Mouse (Mus musculus): ENCODE data around the gene Zc3h4. TPM values are rescaled to one million over a fixed set of nuclear protein-coding genes. Genes with fewer than 3 reads are reported as not detected.

Zc3h4 gene
- polyA plus RNA-seq, 1 experiment from 2014 or later = 20.0 TPM

DNA sequence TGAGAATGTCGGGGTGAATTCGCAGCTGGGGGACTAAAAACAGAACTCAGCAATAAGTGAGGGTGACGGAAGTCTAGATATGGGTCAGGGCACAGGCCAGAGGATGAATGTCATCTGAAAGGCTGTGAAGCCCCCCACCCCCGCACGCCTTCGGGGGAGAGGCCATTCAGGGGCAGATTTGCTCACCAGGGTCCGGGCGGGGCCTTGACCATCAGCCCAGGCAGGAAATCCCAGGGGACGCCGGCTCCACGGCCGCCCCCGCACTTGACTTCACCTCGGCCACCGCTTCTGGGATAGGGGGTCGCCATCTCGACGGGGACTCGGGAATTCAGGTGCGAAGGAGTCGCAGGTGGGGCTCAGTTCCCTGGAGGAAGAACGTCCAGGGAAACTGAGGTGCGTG, 74.6 kb downstream of the Zc3h4 start:
- no peak overlapping the region for H3K27ac ChIP-seq
- H3K27me3 ChIP-seq (replicated peaks) = peaks cover 65% of the 10 kb centered on the region
- no peak for ATAC-seq (replicated peaks)
- H3K9me3 ChIP-seq = no peaks in the 10 kb centered on the region
- 0 out of 2 replicates have a peak overlapping the region, but pooled peaks have one; percentile 12 for H3K9ac ChIP-seq
- H3K4me2 ChIP-seq = peak overlapping the region; percentile 67
- H3K4me3 ChIP-seq = peak overlapping the region; percentile 38
- H3K4me1 ChIP-seq = peaks cover 24% of the 10 kb centered on the region
- WGBS = 6% methylated on average over 23 of the region's 23 CpGs
- H3K36me3 ChIP-seq (replicated peaks) = no peaks in the 10 kb centered on the region

DNA sequence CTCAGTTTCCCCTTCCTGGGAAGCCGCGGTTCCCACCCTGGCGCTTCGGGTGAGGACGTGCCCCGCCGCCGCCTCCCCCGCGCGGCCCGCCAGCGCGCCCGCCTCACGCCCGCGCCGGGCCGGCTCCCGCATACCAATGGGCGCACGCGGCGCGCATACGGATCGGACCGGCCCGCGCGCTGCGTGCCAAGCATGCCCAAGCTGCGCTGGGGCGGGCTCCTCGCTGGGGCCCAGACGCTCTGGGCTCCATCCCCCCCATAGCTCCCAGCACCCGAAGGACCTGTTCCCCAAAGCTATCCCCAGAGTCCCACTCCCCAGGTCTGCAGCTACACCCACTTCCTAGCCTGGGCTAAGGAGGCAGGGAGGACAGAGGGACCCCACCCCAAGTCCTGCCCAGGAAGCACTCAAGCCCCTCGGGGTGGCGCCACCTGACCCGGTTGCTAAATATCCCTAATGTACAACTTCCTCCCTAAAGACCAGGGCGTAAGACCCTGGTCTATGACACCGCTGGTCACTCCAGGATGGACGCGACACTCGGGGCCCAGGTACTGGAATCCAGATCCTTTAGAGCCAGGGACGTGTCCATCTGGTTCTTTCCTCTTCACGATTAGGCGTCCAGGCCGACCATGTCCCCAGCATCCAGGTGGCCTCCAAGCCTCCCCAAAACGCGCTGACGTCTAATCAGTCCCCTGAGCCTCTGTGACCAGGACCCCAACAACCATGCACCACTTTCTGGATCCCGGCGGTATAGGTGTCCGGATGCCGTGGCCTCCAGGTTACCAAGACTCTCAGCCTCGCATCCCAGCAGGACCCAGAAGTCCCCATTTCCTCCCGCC, 75.3 kb downstream of the Zc3h4 start:
- ATAC-seq (replicated peaks) = peak; percentile 55
- Histone ChIP-seq H3K4me1 (peaks cover 24% of the 10 kb centered on the region), H3K4me3 (peak overlapping the region; percentile 38), H3K9me3 (no peaks in the 10 kb centered on the region), H3K27me3 (replicated peaks) (peaks cover 67% of the 10 kb centered on the region), H3K36me3 (replicated peaks) (no peaks in the 10 kb centered on the region), H3K27ac (no peak overlapping the region), H3K4me2 (peak overlapping the region; percentile 67), H3K9ac (0 out of 2 replicates have a peak overlapping the region, but pooled peaks have one; percentile 12)
- 2% methylated on average over 57 of the region's 59 CpGs for WGBS

DNA sequence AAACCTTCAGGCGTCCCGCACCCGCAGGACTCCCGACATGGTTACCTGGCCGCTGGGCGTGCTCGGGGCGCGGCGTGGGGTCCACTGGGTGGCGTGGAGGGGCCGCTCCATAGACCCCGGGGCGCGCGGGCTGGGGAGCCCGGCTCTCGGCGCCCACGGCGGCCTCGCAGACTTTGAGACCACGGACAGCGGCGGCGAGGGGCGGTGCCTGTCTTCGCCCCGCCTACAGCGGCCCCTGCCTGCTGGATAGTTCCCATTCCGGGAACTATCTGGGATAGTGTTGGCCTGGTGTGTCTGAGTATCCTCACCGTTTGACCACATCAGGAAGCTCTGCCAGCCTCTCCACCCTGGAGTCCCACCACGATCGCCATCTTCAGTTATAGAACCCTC, 75.9 kb downstream of the Zc3h4 start:
- Histone ChIP-seq H3K9ac (no peak overlapping the region), H3K27me3 (replicated peaks) (peaks cover 63% of the 10 kb centered on the region), H3K36me3 (replicated peaks) (no peaks in the 10 kb centered on the region), H3K4me2 (peak overlapping the region; percentile 67), H3K27ac (no peak overlapping the region), H3K9me3 (no peaks in the 10 kb centered on the region), H3K4me1 (peaks cover 24% of the 10 kb centered on the region), H3K4me3 (peak overlapping the region; percentile 38)
- WGBS = 4% methylated on average over 34 of the region's 34 CpGs
- no peak for ATAC-seq (replicated peaks)

DNA sequence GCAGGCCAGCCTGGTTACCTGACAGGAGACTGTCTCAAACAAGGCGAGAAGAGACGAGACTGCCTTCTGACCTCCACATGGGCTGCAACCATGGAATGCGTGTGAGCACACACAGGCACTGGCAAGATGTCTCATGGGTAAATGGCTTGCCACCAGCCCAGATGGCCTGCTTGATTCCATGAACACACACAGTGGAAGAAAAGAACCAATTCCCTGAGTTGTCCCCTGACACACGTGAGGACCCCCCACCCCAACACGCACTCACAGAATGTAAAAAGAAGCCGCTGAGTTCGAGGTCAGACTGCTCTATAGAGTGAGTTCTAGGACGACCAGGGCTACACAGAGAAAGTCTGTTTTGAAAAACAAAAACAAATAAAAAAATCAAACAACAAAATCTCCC, 76.9 kb downstream of the Zc3h4 start, which contains the start of gene Npas1:
TSS of gene Npas1 (minus strand) at position 101 of the 400 bp plus-strand sequence.
- no peaks in the 10 kb centered on the region for H3K9me3 ChIP-seq

More for the DNA sequence above, 76.9 kb downstream of the Zc3h4 start, which contains the start of gene Npas1:
- peak within 1 kb of the TSS; percentile 38 for H3K4me3 ChIP-seq
- peaks cover 21% of the 10 kb centered on the region for H3K4me1 ChIP-seq
- peak within 1 kb of the TSS; percentile 67 for H3K4me2 ChIP-seq
- no peak within 1 kb of the TSS for H3K27ac ChIP-seq
- H3K36me3 ChIP-seq (replicated peaks) = no peaks in the 10 kb centered on the region
- WGBS = 91% methylated on average over 8 of the region's 8 CpGs
- peaks cover 57% of the 10 kb centered on the region for H3K27me3 ChIP-seq (replicated peaks)
- ATAC-seq (replicated peaks) = no peak
- no peak within 1 kb of the TSS for H3K9ac ChIP-seq

Other genes starting within 250 kb of the Zc3h4 start
- 164 and 166 TPM in 2 replicates for gene Meis3, start 225.8 kb upstream of the Zc3h4 start, polyA plus RNA-seq (2015; fragmentation: Nextera tagmentation; extraction: Ambion mirVana)
- 14.9 and 15.5 TPM in 2 replicates for gene Dhx34, start 178.9 kb upstream of the Zc3h4 start, polyA plus RNA-seq (2015; fragmentation: Nextera tagmentation; extraction: Ambion mirVana)
- gene C5ar2, start 156.8 kb upstream of the Zc3h4 start, polyA plus RNA-seq (2015; fragmentation: Nextera tagmentation; extraction: Ambion mirVana) = 0.14 TPM in 1 of 2 replicates, not detected in the other
- 1.5 and 2.9 TPM in 2 replicates for gene C5ar1, start 141.4 kb upstream of the Zc3h4 start, polyA plus RNA-seq (2015; fragmentation: Nextera tagmentation; extraction: Ambion mirVana)
- gene Inafm1, start 127.3 kb upstream of the Zc3h4 start, polyA plus RNA-seq (2015; fragmentation: Nextera tagmentation; extraction: Ambion mirVana) = 47.9 and 51.8 TPM in 2 replicates
- gene Ccdc9, start 114.1 kb upstream of the Zc3h4 start, polyA plus RNA-seq (2015; fragmentation: Nextera tagmentation; extraction: Ambion mirVana) = 21.6 and 30.1 TPM in 2 replicates
- gene Bbc3, start 92.5 kb upstream of the Zc3h4 start, polyA plus RNA-seq (2015; fragmentation: Nextera tagmentation; extraction: Ambion mirVana) = 32.0 and 35.0 TPM in 2 replicates
- 243 and 256 TPM in 2 replicates for gene Sae1, start 13.1 kb upstream of the Zc3h4 start, polyA plus RNA-seq (2015; fragmentation: Nextera tagmentation; extraction: Ambion mirVana)
- gene Tmem160, start 51.9 kb downstream of the Zc3h4 start, polyA plus RNA-seq (2015; fragmentation: Nextera tagmentation; extraction: Ambion mirVana) = 63.6 and 74.4 TPM in 2 replicates
- 5.8 and 7.2 TPM in 2 replicates for gene Npas1, start 76.8 kb downstream of the Zc3h4 start, polyA plus RNA-seq (2015; fragmentation: Nextera tagmentation; extraction: Ambion mirVana)
- 36.1 and 38.3 TPM in 2 replicates for gene Arhgap35, start 214.1 kb downstream of the Zc3h4 start, polyA plus RNA-seq (2015; fragmentation: Nextera tagmentation; extraction: Ambion mirVana)